Mouse (Mus musculus): Measurements from ENCODE around the gene Shroom4. TPM values are rescaled to one million over a fixed set of nuclear protein-coding genes. Genes with fewer than 3 reads are reported as not detected.

The Shroom4 gene
- polyA plus RNA-seq, 1 experiment from 2014 or later, result 0.76 TPM

DNA sequence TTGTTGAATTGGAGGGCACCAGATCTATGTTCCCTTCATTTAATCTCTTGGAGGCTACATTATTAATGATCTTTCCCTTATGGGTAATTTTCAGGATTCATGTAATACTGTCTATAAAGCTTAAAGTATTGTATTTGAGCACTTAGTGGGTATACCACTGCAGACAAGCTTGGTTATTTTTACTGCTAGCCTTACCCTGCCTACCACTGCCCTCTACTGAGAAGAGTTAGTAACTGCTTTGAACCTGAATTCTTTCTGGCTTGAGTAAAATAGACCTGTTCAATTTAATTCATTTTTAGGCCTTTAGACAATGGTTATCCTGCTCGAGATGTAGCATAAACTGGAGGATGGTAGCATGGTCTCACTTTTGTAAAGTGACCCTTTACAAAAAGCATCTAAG is 75.5 kb downstream of the Shroom4 start:
- Histone ChIP-seq H3K27ac (replicated peaks) (no peak overlapping the region), H3K4me2 (replicated peaks; ENCODE audit: low read depth) (no peak overlapping the region), H3K4me3 (ENCODE audit: low read depth, low read length) (no peak overlapping the region), H3K36me3 (ENCODE audit: control insufficient read depth, insufficient read depth, low read length) (no peaks in the 10 kb centered on the region), H3K9ac (ENCODE audit: low read length) (no peak overlapping the region), H3K9me3 (ENCODE audit: control insufficient read depth, low read length) (no peaks in the 10 kb centered on the region), H3K4me1 (replicated peaks; ENCODE audit: control insufficient read depth, insufficient read depth) (no peaks in the 10 kb centered on the region), H3K27me3 (ENCODE audit: control insufficient read depth, insufficient read depth, low read length) (no peaks in the 10 kb centered on the region)
- 16% methylated on average over 1 of the region's 1 CpGs for WGBS
- TF ChIP-seq EP300 (optimal IDR thresholded peaks at IDR 0.05) (no peak), CTCF (IDR thresholded peaks at IDR 0.05; ENCODE audit: low read depth) (peak; percentile 71)
- no peak for DNase-seq (ENCODE audit: low spot score)
- ATAC-seq (ENCODE audit: low FRiP score, low TSS enrichment), result no peak

DNA sequence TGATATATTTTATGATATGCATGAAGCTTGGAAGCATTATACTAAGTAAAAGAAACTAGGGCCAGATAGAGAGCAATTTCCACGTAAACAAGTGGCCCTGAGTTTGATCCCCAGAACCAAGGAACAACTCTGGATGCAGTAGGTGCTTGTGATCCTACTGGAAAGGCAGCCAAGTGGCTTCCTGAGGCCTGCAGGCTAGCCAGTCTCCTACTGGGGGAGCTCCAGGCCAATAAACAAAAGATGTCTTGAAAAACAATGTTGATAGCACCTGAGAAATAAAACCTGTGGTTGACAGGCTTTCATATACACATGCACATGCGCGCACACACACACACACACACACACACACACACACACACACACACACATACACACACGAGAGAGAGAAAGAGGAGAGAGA is 82.6 kb downstream of the Shroom4 start:
- ATAC-seq (ENCODE audit: low FRiP score, low TSS enrichment) (no peak), DNase-seq (ENCODE audit: low spot score) (no peak)
- Histone ChIP-seq H3K4me2 (replicated peaks; ENCODE audit: low read depth) (no peak overlapping the region), H3K27ac (replicated peaks) (no peak overlapping the region), H3K27me3 (ENCODE audit: control insufficient read depth, insufficient read depth, low read length) (no peaks in the 10 kb centered on the region), H3K4me1 (replicated peaks; ENCODE audit: control insufficient read depth, insufficient read depth) (no peaks in the 10 kb centered on the region), H3K9ac (ENCODE audit: low read length) (no peak overlapping the region), H3K36me3 (ENCODE audit: control insufficient read depth, insufficient read depth, low read length) (no peaks in the 10 kb centered on the region), H3K4me3 (ENCODE audit: low read depth, low read length) (no peak overlapping the region), H3K9me3 (ENCODE audit: control insufficient read depth, low read length) (no peaks in the 10 kb centered on the region)
- 85% methylated on average over 4 of the region's 4 CpGs for WGBS
- TF ChIP-seq CTCF (IDR thresholded peaks at IDR 0.05; ENCODE audit: low read depth) (peak; percentile 25), EP300 (optimal IDR thresholded peaks at IDR 0.05) (no peak)

DNA sequence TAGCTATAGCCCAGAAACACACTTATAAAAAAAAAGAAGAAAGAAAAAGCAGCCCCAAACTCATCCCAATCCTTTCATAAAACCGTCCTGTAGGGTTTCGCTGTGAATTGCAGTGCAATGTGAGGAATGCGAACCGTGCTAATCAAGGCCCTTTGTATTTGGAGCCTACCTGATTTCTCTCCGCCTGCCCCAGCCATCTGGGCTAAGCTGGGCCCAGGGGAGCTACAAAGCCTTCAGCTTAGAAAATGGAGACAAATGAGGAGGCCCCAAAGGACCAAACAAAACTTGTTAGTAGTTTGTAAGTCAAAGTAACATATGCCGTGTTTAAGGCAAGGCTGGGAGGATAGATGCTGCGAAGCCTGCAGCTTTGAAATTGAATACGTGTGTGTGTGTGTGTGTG is 84.2 kb downstream of the Shroom4 start:
- H3K36me3 ChIP-seq (ENCODE audit: control insufficient read depth, insufficient read depth, low read length), result no peaks in the 10 kb centered on the region
- TF ChIP-seq EP300 (optimal IDR thresholded peaks at IDR 0.05) (no peak), CTCF (IDR thresholded peaks at IDR 0.05; ENCODE audit: low read depth) (no peak)
- no peak overlapping the region for H3K4me2 ChIP-seq (replicated peaks; ENCODE audit: low read depth)
- no peak for DNase-seq (ENCODE audit: low spot score)
- no peaks in the 10 kb centered on the region for H3K4me1 ChIP-seq (replicated peaks; ENCODE audit: control insufficient read depth, insufficient read depth)
- 57% methylated on average over 8 of the region's 8 CpGs for WGBS
- no peaks in the 10 kb centered on the region for H3K27me3 ChIP-seq (ENCODE audit: control insufficient read depth, insufficient read depth, low read length)
- H3K9ac ChIP-seq (ENCODE audit: low read length), result no peak overlapping the region
- no peak overlapping the region for H3K4me3 ChIP-seq (ENCODE audit: low read depth, low read length)
- no peak for ATAC-seq (ENCODE audit: low FRiP score, low TSS enrichment)
- no peak overlapping the region for H3K27ac ChIP-seq (replicated peaks)
- H3K9me3 ChIP-seq (ENCODE audit: control insufficient read depth, low read length), result no peaks in the 10 kb centered on the region

DNA sequence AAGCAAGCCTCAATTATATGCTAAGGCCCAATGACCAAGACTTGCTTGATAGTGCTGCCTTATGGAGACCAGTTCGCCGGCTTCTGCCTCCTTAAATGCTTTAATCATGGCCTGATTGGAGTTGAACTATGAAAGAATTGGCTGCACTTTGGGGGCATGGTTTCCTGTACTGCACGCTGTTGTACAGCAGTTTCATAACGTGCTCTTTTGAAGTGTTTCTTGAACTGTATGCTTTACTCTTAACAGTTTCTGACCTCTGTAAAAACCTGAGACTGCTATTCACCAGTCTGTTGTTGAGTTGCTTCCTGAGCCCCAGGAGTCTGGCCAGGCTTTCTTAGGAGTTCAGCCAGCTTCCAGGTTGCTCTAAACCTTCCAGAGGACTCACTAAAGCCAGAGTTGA is 90.8 kb downstream of the Shroom4 start:
- 81% methylated on average over 4 of the region's 4 CpGs for WGBS
- ATAC-seq (ENCODE audit: low FRiP score, low TSS enrichment), result no peak
- Histone ChIP-seq H3K9ac (ENCODE audit: low read length) (no peak overlapping the region), H3K9me3 (ENCODE audit: control insufficient read depth, low read length) (no peaks in the 10 kb centered on the region), H3K27me3 (ENCODE audit: control insufficient read depth, insufficient read depth, low read length) (no peaks in the 10 kb centered on the region), H3K36me3 (ENCODE audit: control insufficient read depth, insufficient read depth, low read length) (no peaks in the 10 kb centered on the region), H3K27ac (replicated peaks) (no peak overlapping the region), H3K4me2 (replicated peaks; ENCODE audit: low read depth) (no peak overlapping the region), H3K4me1 (replicated peaks; ENCODE audit: control insufficient read depth, insufficient read depth) (no peaks in the 10 kb centered on the region), H3K4me3 (ENCODE audit: low read depth, low read length) (no peak overlapping the region)
- no peak for DNase-seq (ENCODE audit: low spot score)
- TF ChIP-seq CTCF (IDR thresholded peaks at IDR 0.05; ENCODE audit: low read depth) (no peak), EP300 (optimal IDR thresholded peaks at IDR 0.05) (no peak)

DNA sequence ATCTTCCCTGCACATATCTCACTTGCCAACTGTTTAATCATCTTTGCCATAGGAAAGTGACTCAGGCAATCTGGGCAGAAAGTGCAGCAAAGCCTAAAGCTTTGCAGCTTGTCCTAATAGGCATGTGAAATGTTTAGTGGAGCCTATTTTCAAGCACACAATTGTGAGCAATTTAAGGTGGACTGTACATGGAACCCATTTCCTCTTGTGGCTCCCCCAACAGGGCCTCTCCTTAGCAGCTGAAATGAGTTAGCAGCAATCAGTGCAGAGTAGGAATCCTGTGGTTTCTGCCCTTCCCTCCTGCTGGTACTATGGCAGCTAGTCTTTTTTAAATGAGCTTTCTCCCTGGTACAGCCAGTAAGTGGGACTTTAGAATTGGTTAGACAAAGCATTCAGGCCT is 95.8 kb downstream of the Shroom4 start:
- DNase-seq (ENCODE audit: low spot score) (no peak), ATAC-seq (ENCODE audit: low FRiP score, low TSS enrichment) (no peak)
- Histone ChIP-seq H3K4me1 (replicated peaks; ENCODE audit: control insufficient read depth, insufficient read depth) (no peaks in the 10 kb centered on the region), H3K4me2 (replicated peaks; ENCODE audit: low read depth) (no peak overlapping the region), H3K9me3 (ENCODE audit: control insufficient read depth, low read length) (no peaks in the 10 kb centered on the region), H3K36me3 (ENCODE audit: control insufficient read depth, insufficient read depth, low read length) (no peaks in the 10 kb centered on the region), H3K27ac (replicated peaks) (no peak overlapping the region), H3K4me3 (ENCODE audit: low read depth, low read length) (no peak overlapping the region), H3K27me3 (ENCODE audit: control insufficient read depth, insufficient read depth, low read length) (no peaks in the 10 kb centered on the region), H3K9ac (ENCODE audit: low read length) (no peak overlapping the region)
- TF ChIP-seq EP300 (optimal IDR thresholded peaks at IDR 0.05), result no peak
- TF ChIP-seq CTCF (IDR thresholded peaks at IDR 0.05; ENCODE audit: low read depth), result no peak

DNA sequence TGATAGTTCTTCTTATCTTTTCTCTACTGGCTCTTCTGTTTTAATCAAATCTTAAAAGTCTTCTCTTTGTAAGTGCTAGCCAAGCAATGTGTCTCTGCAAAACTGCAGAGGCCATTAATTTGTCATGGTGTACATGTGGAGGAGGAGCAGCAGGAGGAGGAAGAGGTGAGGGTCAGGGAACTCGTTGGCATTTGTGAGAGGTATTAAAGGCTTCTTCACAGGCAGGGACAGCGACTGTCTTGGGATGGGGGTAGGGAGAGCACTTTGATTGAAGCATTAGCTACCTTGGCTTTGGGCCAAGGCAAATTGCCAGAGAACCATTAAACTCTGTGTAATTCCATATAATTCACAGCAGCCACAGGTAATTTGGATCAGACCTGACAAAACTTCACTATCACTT is 96.7 kb downstream of the Shroom4 start:
- Histone ChIP-seq H3K4me1 (replicated peaks; ENCODE audit: control insufficient read depth, insufficient read depth) (no peaks in the 10 kb centered on the region), H3K27ac (replicated peaks) (no peak overlapping the region), H3K36me3 (ENCODE audit: control insufficient read depth, insufficient read depth, low read length) (no peaks in the 10 kb centered on the region), H3K9me3 (ENCODE audit: control insufficient read depth, low read length) (no peaks in the 10 kb centered on the region), H3K27me3 (ENCODE audit: control insufficient read depth, insufficient read depth, low read length) (no peaks in the 10 kb centered on the region), H3K4me2 (replicated peaks; ENCODE audit: low read depth) (no peak overlapping the region), H3K4me3 (ENCODE audit: low read depth, low read length) (no peak overlapping the region), H3K9ac (ENCODE audit: low read length) (no peak overlapping the region)
- 23% methylated on average over 2 of the region's 2 CpGs for WGBS
- TF ChIP-seq CTCF (IDR thresholded peaks at IDR 0.05; ENCODE audit: low read depth), result no peak
- no peak for TF ChIP-seq EP300 (optimal IDR thresholded peaks at IDR 0.05)
- no peak for DNase-seq (ENCODE audit: low spot score)
- no peak for ATAC-seq (ENCODE audit: low FRiP score, low TSS enrichment)
